Mouse (Mus musculus): Measurements from ENCODE around the gene Them7. TPM values are rescaled to one million over a fixed set of nuclear protein-coding genes. Genes with fewer than 3 reads are reported as not detected.

Them7 gene
- polyA plus RNA-seq, 1 experiment from 2014 or later = 0.90 TPM

DNA sequence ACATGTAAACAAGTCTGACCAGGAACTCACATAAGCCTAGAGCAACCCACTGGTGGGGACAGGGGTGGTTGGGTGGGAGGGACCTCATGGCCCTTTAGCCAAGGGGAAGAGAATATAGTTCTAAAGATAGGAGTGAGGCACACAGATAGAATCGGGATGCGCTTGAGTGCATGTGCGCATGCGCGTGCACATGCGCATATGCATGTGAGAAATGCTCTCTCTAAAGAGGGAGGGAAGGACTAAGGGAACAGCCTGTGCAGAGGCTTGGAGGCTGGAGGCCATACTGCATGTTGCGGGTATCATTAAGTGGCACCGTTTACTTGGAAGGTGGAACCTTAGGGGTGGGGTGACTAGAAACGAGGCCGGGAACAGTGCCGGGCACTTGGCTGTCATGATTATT is 37.2 kb downstream of the Them7 start:
- H3K27ac ChIP-seq (ENCODE audit: low read depth, low read length) = no peak overlapping the region
- DNase-seq (ENCODE audit: low spot score) (no peak), ATAC-seq (replicated peaks; ENCODE audit: low FRiP score) (no peak)
- no peak overlapping the region for H3K4me2 ChIP-seq
- no peaks in the 10 kb centered on the region for H3K4me1 ChIP-seq (replicated peaks; ENCODE audit: control insufficient read depth, insufficient read depth, low read length)
- no peak overlapping the region for H3K9ac ChIP-seq (ENCODE audit: low read depth, low read length)
- no peaks in the 10 kb centered on the region for H3K9me3 ChIP-seq (ENCODE audit: control insufficient read depth, low read length)
- no peak overlapping the region for H3K4me3 ChIP-seq (ENCODE audit: low read depth, low read length)
- WGBS = 92% methylated on average over 11 of the region's 11 CpGs
- no peaks in the 10 kb centered on the region for H3K36me3 ChIP-seq (ENCODE audit: control insufficient read depth, insufficient read depth, low read length)
- H3K27me3 ChIP-seq (replicated peaks; ENCODE audit: control insufficient read depth, insufficient read depth, low read length) = no peaks in the 10 kb centered on the region

DNA sequence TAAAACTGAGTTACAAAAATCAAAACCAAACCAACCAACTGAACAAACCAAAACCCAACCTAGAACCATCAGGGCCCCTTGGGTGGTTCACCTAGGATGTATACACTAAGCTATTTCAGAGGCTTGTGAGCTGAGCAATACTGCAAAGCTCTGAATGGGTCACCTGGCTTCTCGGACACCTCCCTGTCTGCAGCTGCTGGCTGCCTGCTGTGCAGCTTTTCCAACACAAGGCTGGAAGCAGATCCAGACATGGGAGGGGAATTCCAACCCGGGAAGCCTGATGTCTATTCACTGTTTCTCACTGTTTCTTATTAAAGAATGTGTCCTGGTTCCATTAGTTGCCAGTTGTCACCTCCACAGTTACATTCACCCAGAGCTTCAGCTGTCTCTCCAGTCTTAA is 39.1 kb downstream of the Them7 start:
- ATAC-seq (replicated peaks; ENCODE audit: low FRiP score) = no peak
- Histone ChIP-seq H3K4me3 (ENCODE audit: low read depth, low read length) (no peak overlapping the region), H3K4me2 (no peak overlapping the region), H3K36me3 (ENCODE audit: control insufficient read depth, insufficient read depth, low read length) (no peaks in the 10 kb centered on the region), H3K4me1 (replicated peaks; ENCODE audit: control insufficient read depth, insufficient read depth, low read length) (no peaks in the 10 kb centered on the region), H3K27ac (ENCODE audit: low read depth, low read length) (no peak overlapping the region), H3K27me3 (replicated peaks; ENCODE audit: control insufficient read depth, insufficient read depth, low read length) (no peaks in the 10 kb centered on the region), H3K9ac (ENCODE audit: low read depth, low read length) (no peak overlapping the region), H3K9me3 (ENCODE audit: control insufficient read depth, low read length) (no peaks in the 10 kb centered on the region)
- DNase-seq (ENCODE audit: low spot score) = no peak
- WGBS = 52% methylated on average over 2 of the region's 2 CpGs

DNA sequence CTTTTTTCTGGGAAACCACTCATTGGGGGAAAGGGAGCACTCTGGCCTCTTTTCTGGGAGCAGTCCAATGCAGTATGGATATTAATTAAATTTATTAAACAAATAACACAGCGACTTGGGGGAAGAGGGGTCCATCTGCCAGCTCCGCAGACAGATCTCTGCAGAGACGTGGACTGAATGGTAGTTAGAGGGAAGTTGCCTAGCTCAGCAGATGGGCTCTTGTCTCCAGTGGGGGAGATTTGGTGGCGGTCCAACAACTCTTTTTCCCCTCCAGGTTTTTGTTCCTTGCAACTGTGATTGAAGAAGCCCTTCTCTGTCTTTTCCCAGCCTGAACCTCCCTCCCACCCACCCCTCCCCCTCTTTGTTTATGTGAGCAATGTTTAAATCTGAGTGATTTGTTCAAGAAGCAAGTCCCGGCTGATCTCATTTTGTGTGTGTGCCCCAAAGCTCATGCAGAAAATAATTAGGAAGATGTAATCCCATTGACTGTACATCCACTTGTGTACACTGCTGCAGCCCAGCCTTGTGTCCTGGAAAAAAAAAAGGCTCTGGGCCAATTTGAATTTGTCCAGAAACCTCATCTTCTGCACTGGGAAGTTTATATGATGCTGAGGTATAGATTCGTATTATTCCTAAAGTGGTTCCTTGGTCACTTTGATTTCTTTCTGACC is 58.4 kb downstream of the Them7 start:
- Histone ChIP-seq H3K9ac (ENCODE audit: low read depth, low read length) (no peak overlapping the region), H3K9me3 (ENCODE audit: control insufficient read depth, low read length) (no peaks in the 10 kb centered on the region), H3K4me2 (no peak overlapping the region), H3K4me3 (ENCODE audit: low read depth, low read length) (no peak overlapping the region), H3K36me3 (ENCODE audit: control insufficient read depth, insufficient read depth, low read length) (no peaks in the 10 kb centered on the region), H3K27me3 (replicated peaks; ENCODE audit: control insufficient read depth, insufficient read depth, low read length) (no peaks in the 10 kb centered on the region), H3K27ac (ENCODE audit: low read depth, low read length) (no peak overlapping the region), H3K4me1 (replicated peaks; ENCODE audit: control insufficient read depth, insufficient read depth, low read length) (no peaks in the 10 kb centered on the region)
- WGBS = 66% methylated on average over 6 of the region's 6 CpGs
- no peak for ATAC-seq (replicated peaks; ENCODE audit: low FRiP score)
- no peak for DNase-seq (ENCODE audit: low spot score)

DNA sequence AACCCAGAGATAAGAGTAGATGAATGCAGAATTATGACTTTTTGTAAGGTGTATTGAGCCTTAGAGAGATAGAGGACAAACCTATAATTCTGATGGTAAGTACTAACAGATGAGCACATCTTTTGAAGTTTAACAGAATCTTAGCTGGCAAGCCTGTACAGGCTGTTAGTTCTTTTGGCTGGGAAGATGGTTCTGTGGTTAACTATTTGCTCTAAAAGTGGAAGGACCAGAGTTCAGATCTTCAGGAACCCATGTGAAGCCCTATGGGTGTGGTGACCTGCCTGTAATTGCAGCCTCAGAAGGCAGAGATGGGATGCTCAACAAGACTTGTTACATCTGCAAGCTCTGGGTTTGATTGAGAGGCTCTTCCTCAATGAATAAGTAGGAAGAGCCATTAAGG is 59.7 kb downstream of the Them7 start:
- Histone ChIP-seq H3K9ac (ENCODE audit: low read depth, low read length) (no peak overlapping the region), H3K36me3 (ENCODE audit: control insufficient read depth, insufficient read depth, low read length) (no peaks in the 10 kb centered on the region), H3K27me3 (replicated peaks; ENCODE audit: control insufficient read depth, insufficient read depth, low read length) (no peaks in the 10 kb centered on the region), H3K4me2 (no peak overlapping the region), H3K9me3 (ENCODE audit: control insufficient read depth, low read length) (no peaks in the 10 kb centered on the region), H3K4me3 (ENCODE audit: low read depth, low read length) (no peak overlapping the region), H3K27ac (ENCODE audit: low read depth, low read length) (no peak overlapping the region), H3K4me1 (replicated peaks; ENCODE audit: control insufficient read depth, insufficient read depth, low read length) (no peaks in the 10 kb centered on the region)
- DNase-seq (ENCODE audit: low spot score) = no peak
- no peak for ATAC-seq (replicated peaks; ENCODE audit: low FRiP score)

DNA sequence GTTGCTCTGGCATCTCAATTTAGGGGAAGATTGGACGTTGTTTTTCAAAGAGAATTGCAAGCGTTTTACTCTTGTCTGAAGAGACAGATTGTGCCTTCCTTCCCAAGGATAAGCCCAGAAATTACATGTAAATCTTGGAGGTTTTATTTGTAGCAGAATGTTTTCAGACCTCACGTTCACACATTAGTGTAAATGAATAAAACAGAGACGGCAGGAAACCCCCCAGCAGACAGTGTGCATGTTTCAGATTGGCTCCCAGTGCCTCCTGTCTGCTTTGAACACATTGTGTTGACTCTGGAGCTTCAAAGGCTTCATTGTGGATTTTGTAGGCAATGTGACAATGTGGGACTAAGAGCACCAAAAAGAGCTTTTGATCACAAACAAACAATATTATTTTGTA is 60.7 kb downstream of the Them7 start:
- Histone ChIP-seq H3K9ac (ENCODE audit: low read depth, low read length) (no peak overlapping the region), H3K27me3 (replicated peaks; ENCODE audit: control insufficient read depth, insufficient read depth, low read length) (no peaks in the 10 kb centered on the region), H3K4me1 (replicated peaks; ENCODE audit: control insufficient read depth, insufficient read depth, low read length) (no peaks in the 10 kb centered on the region), H3K27ac (ENCODE audit: low read depth, low read length) (no peak overlapping the region), H3K9me3 (ENCODE audit: control insufficient read depth, low read length) (no peaks in the 10 kb centered on the region), H3K4me2 (no peak overlapping the region), H3K4me3 (ENCODE audit: low read depth, low read length) (no peak overlapping the region), H3K36me3 (ENCODE audit: control insufficient read depth, insufficient read depth, low read length) (no peaks in the 10 kb centered on the region)
- 69% methylated on average over 4 of the region's 4 CpGs for WGBS
- DNase-seq (ENCODE audit: low spot score) (no peak), ATAC-seq (replicated peaks; ENCODE audit: low FRiP score) (no peak)

DNA sequence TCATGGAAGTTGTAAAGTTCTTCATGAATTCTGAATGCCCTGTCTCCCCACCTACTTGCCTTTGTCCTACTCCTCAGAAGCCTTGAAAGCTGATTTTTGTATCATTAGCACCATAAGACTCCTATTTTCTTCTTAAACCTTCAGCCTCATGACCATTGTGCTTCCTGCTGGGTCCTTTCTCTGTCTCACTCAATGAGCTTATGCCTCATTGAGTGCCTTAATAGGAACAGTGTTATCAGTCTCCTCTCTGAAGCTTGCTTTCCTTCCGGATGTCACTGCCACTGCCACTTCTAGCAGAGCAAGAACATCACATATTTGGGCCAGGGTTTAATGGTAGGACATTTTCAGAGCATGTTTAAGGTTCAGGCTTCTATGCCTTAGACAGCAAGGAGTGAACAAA is 71.7 kb downstream of the Them7 start:
- ATAC-seq (replicated peaks; ENCODE audit: low FRiP score) = no peak
- WGBS = 62% methylated on average over 1 of the region's 1 CpGs
- H3K36me3 ChIP-seq (ENCODE audit: control insufficient read depth, insufficient read depth, low read length) = no peaks in the 10 kb centered on the region
- no peak overlapping the region for H3K27ac ChIP-seq (ENCODE audit: low read depth, low read length)
- H3K9ac ChIP-seq (ENCODE audit: low read depth, low read length) = no peak overlapping the region
- DNase-seq (ENCODE audit: low spot score) = no peak
- no peak overlapping the region for H3K4me3 ChIP-seq (ENCODE audit: low read depth, low read length)
- no peaks in the 10 kb centered on the region for H3K9me3 ChIP-seq (ENCODE audit: control insufficient read depth, low read length)
- H3K4me2 ChIP-seq = no peak overlapping the region
- H3K27me3 ChIP-seq (replicated peaks; ENCODE audit: control insufficient read depth, insufficient read depth, low read length) = no peaks in the 10 kb centered on the region
- H3K4me1 ChIP-seq (replicated peaks; ENCODE audit: control insufficient read depth, insufficient read depth, low read length) = no peaks in the 10 kb centered on the region

DNA sequence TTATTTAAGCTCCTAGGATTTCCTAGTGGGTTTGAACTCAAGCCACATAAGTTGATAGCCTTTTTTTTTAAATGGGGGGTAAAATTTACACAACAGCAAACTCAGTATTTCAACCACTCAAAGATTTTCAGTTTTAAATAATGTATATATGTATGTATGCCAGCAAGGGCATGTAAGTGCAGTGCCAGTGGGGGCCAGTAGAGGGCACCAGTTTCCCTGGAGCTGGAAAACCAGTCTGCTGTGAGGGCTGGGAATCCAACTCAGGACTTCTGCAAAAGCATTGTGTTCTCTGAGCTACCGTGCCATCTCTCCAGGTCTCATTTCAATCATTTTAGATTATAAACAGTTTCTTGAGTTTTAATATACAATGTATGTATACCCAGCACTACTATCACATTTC is 74.8 kb downstream of the Them7 start:
- ATAC-seq (replicated peaks; ENCODE audit: low FRiP score) (no peak), DNase-seq (ENCODE audit: low spot score) (no peak)
- 91% methylated on average over 1 of the region's 1 CpGs for WGBS
- Histone ChIP-seq H3K27ac (ENCODE audit: low read depth, low read length) (no peak overlapping the region), H3K4me1 (replicated peaks; ENCODE audit: control insufficient read depth, insufficient read depth, low read length) (no peaks in the 10 kb centered on the region), H3K4me3 (ENCODE audit: low read depth, low read length) (no peak overlapping the region), H3K36me3 (ENCODE audit: control insufficient read depth, insufficient read depth, low read length) (no peaks in the 10 kb centered on the region), H3K27me3 (replicated peaks; ENCODE audit: control insufficient read depth, insufficient read depth, low read length) (no peaks in the 10 kb centered on the region), H3K4me2 (no peak overlapping the region), H3K9me3 (ENCODE audit: control insufficient read depth, low read length) (no peaks in the 10 kb centered on the region), H3K9ac (ENCODE audit: low read depth, low read length) (no peak overlapping the region)

DNA sequence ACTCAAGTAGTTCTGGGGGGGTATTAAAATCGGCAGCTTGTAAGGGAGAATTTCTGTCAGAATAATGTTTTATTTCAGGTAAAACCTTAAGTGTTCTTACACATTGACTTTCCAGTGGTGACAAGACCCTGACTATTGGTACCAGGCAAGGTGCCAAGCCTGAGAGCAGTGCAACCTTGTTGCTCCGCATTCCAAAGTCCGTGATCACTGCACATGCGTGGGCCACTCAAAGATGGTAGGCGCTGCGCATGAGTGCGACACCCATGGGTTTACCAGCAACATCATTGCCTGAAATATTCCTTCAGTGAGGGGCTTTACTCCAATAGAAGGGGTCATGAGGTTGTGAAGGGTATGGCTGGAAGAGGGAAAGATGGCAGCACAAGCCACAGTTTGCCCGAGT is 77.0 kb downstream of the Them7 start:
- no peak overlapping the region for H3K4me2 ChIP-seq
- H3K27ac ChIP-seq (ENCODE audit: low read depth, low read length) = no peak overlapping the region
- no peak overlapping the region for H3K9ac ChIP-seq (ENCODE audit: low read depth, low read length)
- no peaks in the 10 kb centered on the region for H3K36me3 ChIP-seq (ENCODE audit: control insufficient read depth, insufficient read depth, low read length)
- ATAC-seq (replicated peaks; ENCODE audit: low FRiP score) = no peak
- H3K27me3 ChIP-seq (replicated peaks; ENCODE audit: control insufficient read depth, insufficient read depth, low read length) = no peaks in the 10 kb centered on the region
- no peak for DNase-seq (ENCODE audit: low spot score)
- H3K4me1 ChIP-seq (replicated peaks; ENCODE audit: control insufficient read depth, insufficient read depth, low read length) = no peaks in the 10 kb centered on the region
- H3K4me3 ChIP-seq (ENCODE audit: low read depth, low read length) = no peak overlapping the region
- 93% methylated on average over 8 of the region's 8 CpGs for WGBS
- no peaks in the 10 kb centered on the region for H3K9me3 ChIP-seq (ENCODE audit: control insufficient read depth, low read length)

DNA sequence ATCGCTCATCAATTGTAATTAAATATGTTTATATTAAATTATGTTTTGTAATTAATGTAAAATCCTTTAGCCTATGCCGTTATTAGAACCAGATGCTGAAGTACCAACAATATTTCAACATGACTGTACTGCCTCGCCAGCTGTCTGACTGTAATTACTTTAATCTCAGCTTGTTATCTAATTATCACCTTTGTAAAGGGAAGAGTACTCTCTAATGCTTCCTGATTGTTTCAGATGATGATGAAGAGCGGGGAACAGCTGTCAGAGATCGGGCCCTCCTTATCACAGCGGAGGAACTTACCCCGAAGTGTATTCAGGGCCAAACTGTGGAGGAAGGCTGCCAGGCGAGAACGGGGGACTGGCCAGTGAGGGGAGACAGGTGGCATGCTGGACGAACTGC is 77.4 kb downstream of the Them7 start:
- Histone ChIP-seq H3K36me3 (ENCODE audit: control insufficient read depth, insufficient read depth, low read length) (no peaks in the 10 kb centered on the region), H3K9ac (ENCODE audit: low read depth, low read length) (no peak overlapping the region), H3K27me3 (replicated peaks; ENCODE audit: control insufficient read depth, insufficient read depth, low read length) (no peaks in the 10 kb centered on the region), H3K9me3 (ENCODE audit: control insufficient read depth, low read length) (no peaks in the 10 kb centered on the region), H3K4me1 (replicated peaks; ENCODE audit: control insufficient read depth, insufficient read depth, low read length) (no peaks in the 10 kb centered on the region), H3K4me3 (ENCODE audit: low read depth, low read length) (no peak overlapping the region), H3K4me2 (no peak overlapping the region), H3K27ac (ENCODE audit: low read depth, low read length) (no peak overlapping the region)
- DNase-seq (ENCODE audit: low spot score) = no peak
- ATAC-seq (replicated peaks; ENCODE audit: low FRiP score) = no peak
- WGBS = 46% methylated on average over 10 of the region's 10 CpGs
